8 mouse cellular contexts compared by ENCODE assay signal in the genomic region with DNA sequence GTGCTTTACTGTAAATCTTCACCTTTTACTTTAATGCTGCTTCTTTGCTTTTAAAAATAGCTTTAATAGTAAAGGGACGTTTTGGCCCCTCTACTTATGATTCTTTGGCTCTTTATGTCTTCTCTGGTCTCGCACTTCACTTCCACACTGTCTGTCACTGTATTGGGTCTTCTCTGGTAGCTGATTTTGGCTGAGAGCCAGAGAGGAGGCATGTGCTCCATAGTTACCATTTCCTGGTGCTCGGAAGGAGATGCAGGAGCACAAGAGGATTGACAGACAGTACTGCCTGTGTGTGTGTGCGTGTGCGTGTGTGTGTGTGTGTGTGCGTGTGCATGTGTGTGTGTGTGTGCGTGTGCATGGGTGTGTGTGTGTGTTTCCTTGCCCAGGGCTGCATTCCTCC. TPM values are rescaled to one million over a fixed set of nuclear protein-coding genes. Genes with fewer than 3 reads are reported as not detected.
A peak's percentile ranks its signal among the peaks of the same experiment; 100 is the strongest.
DNase-seq lines count a peak whose midpoint lies in the region.

No protein-coding gene starts in this region.

- DNase-seq in adrenal gland, postnatal 14 days = peak; percentile 23
- no peak for DNase-seq in adrenal gland, postnatal 25 days
- peak; percentile 58 for DNase-seq in kidney, postnatal 10 days
- DNase-seq in kidney, adult 11 months = no peak
- DNase-seq in MEL-GATA-1-ER (ENCODE audit: extremely low read depth, low read depth) = peak; percentile 83
- peak; percentile 37 for DNase-seq in heart, postnatal 4 days
- no peak for DNase-seq in gastrocnemius, postnatal 14 days
- DNase-seq in urinary bladder, postnatal 14 days (ENCODE audit: low spot score) = no peak

- intact Hi-C loops in gastrocnemius, postnatal 14 days (cut with DNase I; ENCODE audit: low total_unique reads) = no loop called here

RNA-seq across cellular contexts. Expression of a gene that starts 14.2 kb away (rescaled TPM):
- total RNA-seq in adrenal gland, postnatal 14 days (2021) = 6.5 and 7.0 TPM in 2 replicates
- total RNA-seq in adrenal gland, postnatal 25 days (2021) = 3.9 and 4.8 TPM in 2 replicates
- total RNA-seq in heart, postnatal 4 days (2021) = 1 to 10 TPM; 3.5 to 3.7 TPM
- total RNA-seq in gastrocnemius, postnatal 14 days (2021) = 1 to 10 TPM; 2.4 to 4.1 TPM

Comparison
In these comparisons a context has a peak if more than half of its experiments do, and no peak if none do; other contexts are left out.
1. DNase-seq: peak in adrenal gland, postnatal 14 days (single experiment), kidney, postnatal 10 days (single experiment), MEL-GATA-1-ER (single experiment) and heart, postnatal 4 days (single experiment); none in adrenal gland, postnatal 25 days (single experiment), kidney, adult 11 months (single experiment), gastrocnemius, postnatal 14 days (single experiment) and urinary bladder, postnatal 14 days (single experiment).